Mouse (Mus musculus) C2C12 (cell line): ENCODE measurements around the gene Ankmy2. TPM values are rescaled to one million over a fixed set of nuclear protein-coding genes. Genes with fewer than 3 reads are reported as not detected.
A peak's percentile ranks its signal among the peaks of the same experiment; 100 is the strongest.

Source experiments
- H3K27me3 ChIP-seq: one replicate; pipeline ENCODE4 v1.6.1; 2011; ENCODE audit not compliant: control insufficient read depth, insufficient read depth, insufficient read length
- H3K36me3 ChIP-seq: one replicate; pipeline ENCODE4 v1.6.1; 2011; ENCODE audit not compliant: control insufficient read depth, insufficient read depth
- H3K4me3 ChIP-seq: one replicate; pipeline ENCODE4 v1.5.1; 2011; ENCODE audit warnings: mild to moderate bottlenecking, control low read depth; ENCODE audit not compliant: poor library complexity, insufficient read depth, severe bottlenecking
- H3K79me2 ChIP-seq: one replicate; pipeline ENCODE4 v1.6.1; 2011; ENCODE audit not compliant: control insufficient read depth, insufficient read depth
- H3K79me3 ChIP-seq: one replicate; pipeline ENCODE4 v1.6.1; 2011; ENCODE audit warnings: low read depth, control low read depth
- H3ac ChIP-seq: one replicate; pipeline ENCODE3; 2011; ENCODE audit warnings: low read depth; ENCODE audit not compliant: control insufficient read depth, insufficient read length
- CEBPB ChIP-seq: IDR thresholded peaks from one replicate; pipeline ENCODE4 v1.6.1; 2011; ENCODE audit warnings: low read depth, mild to moderate bottlenecking, control low read depth, moderate library complexity
- CTCF ChIP-seq: IDR thresholded peaks from one replicate; pipeline ENCODE4 v1.5.1; 2011; ENCODE audit not compliant: control insufficient read depth, insufficient read depth, insufficient read length
- FOSL1 ChIP-seq: IDR thresholded peaks from one replicate; pipeline ENCODE4 v1.8.0; 2011; ENCODE audit warnings: mild to moderate bottlenecking, low read length; ENCODE audit not compliant: poor library complexity, insufficient read depth, severe bottlenecking
- MAX ChIP-seq: IDR thresholded peaks from one replicate; pipeline ENCODE4 v1.6.1; 2011; ENCODE audit warnings: mild to moderate bottlenecking, control low read depth
- MYOD1 ChIP-seq: IDR thresholded peaks from one replicate; pipeline ENCODE4 v1.6.1; 2011; ENCODE audit warnings: low read depth; ENCODE audit not compliant: control insufficient read depth, insufficient read length
- MYOG ChIP-seq: IDR thresholded peaks from one replicate; pipeline ENCODE4 v1.6.1; 2011; ENCODE audit not compliant: control insufficient read depth, insufficient read length; ENCODE audit errors: extremely low read depth
- USF1 ChIP-seq: IDR thresholded peaks from one replicate; pipeline ENCODE4 v1.6.1; 2011; ENCODE audit warnings: low read depth, mild to moderate bottlenecking, control low read depth, moderate library complexity
- polyA plus RNA-seq: library from polyadenylated mRNA; unstranded; fragments of >200 nt; fragmentation: generic; extraction: Trizol; gene quantifications from one replicate; pipeline ENCODE4 v1.2.1, GENCODE M21; 2012; ENCODE audit warnings: missing spikeins

The Ankmy2 gene
- polyA plus RNA-seq, 1 experiment = 8.3 TPM

DNA sequence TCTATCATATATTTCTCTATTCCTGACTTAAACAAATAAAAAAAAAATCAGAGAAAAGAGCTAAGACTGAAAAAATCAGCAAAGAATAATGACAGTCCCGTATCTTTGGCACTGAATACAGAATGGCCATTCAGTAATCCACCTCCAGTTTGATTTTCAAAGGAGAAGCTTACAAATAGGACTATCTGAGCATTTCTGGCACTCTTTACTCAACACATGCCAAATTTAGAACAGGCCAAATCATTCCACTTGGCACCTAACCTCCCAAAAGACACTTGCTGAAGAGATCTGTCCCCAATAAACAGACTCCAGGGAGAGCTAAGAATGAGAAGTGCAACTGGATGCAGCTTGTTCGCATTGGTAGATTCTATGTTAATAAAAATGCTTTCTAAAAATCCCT lies 6.6 kb upstream of the Ankmy2 start:
- H3ac ChIP-seq = no peak overlapping the region
- H3K79me2 ChIP-seq = peaks cover 97% of the 10 kb centered on the region
- H3K79me3 ChIP-seq = peaks cover 90% of the 10 kb centered on the region
- peaks cover 9% of the 10 kb centered on the region for H3K36me3 ChIP-seq
- H3K27me3 ChIP-seq = no peaks in the 10 kb centered on the region
- no peak overlapping the region for H3K4me3 ChIP-seq
- TF ChIP-seq CEBPB (no peak), MAX (no peak), CTCF (no peak)

DNA sequence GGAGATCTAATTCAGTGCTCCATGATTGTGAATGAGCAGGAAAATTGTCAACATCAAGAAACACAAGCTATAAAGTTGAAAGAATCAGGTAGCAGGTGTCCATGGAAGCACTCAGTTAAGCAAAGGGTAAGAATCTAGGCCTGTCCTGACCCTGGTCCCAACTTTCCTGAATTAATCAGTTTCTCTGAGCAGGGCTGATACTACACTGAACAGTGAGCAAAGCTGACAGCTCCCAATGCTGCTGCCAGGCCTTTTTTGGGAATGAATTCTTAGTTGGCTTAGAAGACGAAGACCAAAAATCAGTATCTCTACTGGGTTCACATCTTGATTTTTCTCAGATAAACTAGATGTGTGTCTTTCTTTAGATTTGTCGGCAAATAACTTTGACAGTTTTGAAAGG lies 6.2 kb upstream of the Ankmy2 start:
- Histone ChIP-seq H3K27me3 (no peaks in the 10 kb centered on the region), H3K36me3 (peaks cover 9% of the 10 kb centered on the region), H3ac (no peak overlapping the region), H3K4me3 (no peak overlapping the region), H3K79me2 (peaks cover 97% of the 10 kb centered on the region), H3K79me3 (peaks cover 92% of the 10 kb centered on the region)
- TF ChIP-seq MYOG = no peak

DNA sequence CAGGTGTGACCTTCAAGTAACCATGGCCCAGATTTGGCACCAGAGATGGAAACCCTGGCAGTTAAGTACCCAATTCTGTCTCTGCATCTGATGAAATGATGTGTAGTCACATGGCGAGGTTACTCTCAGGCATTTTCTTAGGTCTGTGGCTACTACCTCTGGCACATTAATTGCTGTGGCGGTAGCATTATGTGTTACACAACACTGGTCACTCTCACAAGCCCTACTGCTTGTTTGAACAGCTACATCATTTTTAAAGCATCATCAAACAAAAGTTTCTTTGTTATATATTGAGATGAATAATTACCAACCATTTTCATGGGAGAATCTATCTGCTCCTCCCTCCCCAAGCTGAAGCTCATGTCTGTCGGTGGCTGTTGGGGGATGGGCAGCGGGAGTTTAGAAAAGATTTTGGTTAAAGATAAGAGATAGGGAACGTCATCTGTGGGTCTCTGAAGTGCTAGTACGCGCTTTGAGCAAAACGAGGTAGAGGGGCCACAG lies 1.7 kb upstream of the Ankmy2 start:
- peak overlapping the region; percentile 84 for H3K4me3 ChIP-seq
- H3K36me3 ChIP-seq = no peaks in the 10 kb centered on the region
- peak overlapping the region; percentile 24 for H3ac ChIP-seq
- H3K79me3 ChIP-seq = peaks cover 66% of the 10 kb centered on the region
- peaks cover 86% of the 10 kb centered on the region for H3K79me2 ChIP-seq
- TF ChIP-seq MYOG = no peak
- TF ChIP-seq CTCF = no peak
- no peak for TF ChIP-seq MYOD1
- no peak for TF ChIP-seq FOSL1
- TF ChIP-seq MAX = no peak
- peak; percentile 59 for TF ChIP-seq USF1
- peak; percentile 72 for TF ChIP-seq CEBPB
- no peaks in the 10 kb centered on the region for H3K27me3 ChIP-seq

DNA sequence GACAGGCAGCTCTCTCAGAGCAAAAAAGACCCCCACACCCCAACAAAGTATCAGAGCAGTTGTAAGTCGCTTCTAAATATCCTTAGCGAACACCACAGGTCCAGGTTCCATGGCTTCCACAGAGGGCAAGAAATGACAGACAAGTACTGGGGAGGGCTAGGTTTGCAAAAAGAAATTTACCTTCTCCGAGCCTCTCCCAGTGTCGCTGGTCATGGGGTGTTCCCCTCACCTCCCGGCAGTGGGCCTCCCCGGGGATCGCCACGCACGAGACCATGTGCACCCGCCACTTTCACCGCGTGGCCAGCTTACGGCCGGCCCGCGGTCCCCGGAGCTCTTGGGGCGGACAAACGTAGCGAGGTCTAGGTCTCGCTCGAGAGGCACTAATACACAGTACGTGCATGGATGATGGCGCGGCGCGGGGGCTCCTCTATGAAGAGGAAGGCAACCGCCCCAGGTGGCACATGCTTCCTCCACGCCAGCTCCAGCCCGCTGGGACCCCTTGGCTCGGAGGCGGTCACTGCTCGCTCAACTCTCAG lies 745 bp upstream of the Ankmy2 start:
- peak overlapping the region; percentile 92 for H3ac ChIP-seq
- peak overlapping the region; percentile 84 for H3K4me3 ChIP-seq
- TF ChIP-seq USF1 (no peak), FOSL1 (no peak), MAX (no peak), MYOG (no peak), CTCF (no peak), CEBPB (no peak), MYOD1 (no peak)
- peaks cover 77% of the 10 kb centered on the region for H3K79me2 ChIP-seq
- H3K27me3 ChIP-seq = no peaks in the 10 kb centered on the region
- H3K36me3 ChIP-seq = no peaks in the 10 kb centered on the region
- H3K79me3 ChIP-seq = peaks cover 57% of the 10 kb centered on the region

DNA sequence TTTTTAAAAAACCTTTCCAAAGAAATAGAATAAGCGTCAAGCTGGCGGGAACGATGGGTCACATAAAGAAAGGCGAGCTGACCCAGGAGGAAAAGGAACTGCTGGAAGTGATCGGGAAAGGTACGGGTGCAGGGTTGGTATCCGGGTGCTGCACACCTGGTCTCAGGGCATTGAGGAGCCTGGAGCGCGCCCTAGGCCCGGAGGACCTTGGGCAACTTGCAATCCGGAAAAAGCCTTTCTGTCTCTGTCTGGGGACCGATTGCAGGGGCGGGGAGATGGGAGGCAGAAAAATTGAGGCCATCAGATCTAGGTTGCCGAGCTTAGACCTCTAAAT lies 357 bp downstream of the Ankmy2 start:
- Histone ChIP-seq H3K4me3 (peak overlapping the region; percentile 84), H3ac (peak overlapping the region; percentile 63), H3K27me3 (no peaks in the 10 kb centered on the region), H3K79me2 (peaks cover 69% of the 10 kb centered on the region), H3K36me3 (no peaks in the 10 kb centered on the region), H3K79me3 (peaks cover 53% of the 10 kb centered on the region)
- TF ChIP-seq CTCF (no peak), MAX (no peak), CEBPB (no peak), FOSL1 (no peak), USF1 (no peak), MYOG (no peak), MYOD1 (no peak)

DNA sequence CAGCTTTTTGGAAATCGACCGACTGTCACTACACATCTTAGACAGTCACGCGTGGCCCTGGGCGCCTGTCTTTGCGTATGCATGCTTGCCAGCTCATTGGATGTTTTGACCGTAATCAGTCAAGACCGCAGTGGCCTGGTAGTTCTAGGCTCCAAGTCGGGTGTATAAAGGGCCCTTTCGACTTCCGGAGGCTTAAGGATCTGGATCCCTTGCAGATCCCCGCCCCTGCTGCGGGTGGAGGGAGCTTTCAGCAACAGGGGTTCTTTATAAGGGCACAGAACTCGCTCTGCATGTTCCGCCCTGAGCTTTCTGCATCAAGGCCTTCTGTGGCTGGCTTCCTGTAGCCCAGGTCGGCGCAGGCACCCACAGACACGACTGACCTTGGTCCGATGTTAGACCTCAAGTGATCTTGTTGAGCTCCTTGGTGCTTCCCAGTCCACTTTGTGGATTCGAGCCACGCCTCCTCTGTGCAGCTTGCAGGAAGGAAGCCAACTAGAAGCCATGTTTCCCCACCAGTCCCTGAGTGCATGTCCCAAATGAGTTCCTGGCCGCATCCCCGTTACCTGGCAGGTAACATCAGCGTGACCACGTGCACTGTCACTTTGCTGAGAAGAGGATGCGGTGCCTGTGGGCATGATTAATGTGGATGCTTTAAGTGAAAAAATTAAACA lies 859 bp downstream of the Ankmy2 start, which contains the start of gene Bzw2:
Bzw2 (minus strand) TSS at position 443 of the 671 bp plus-strand sequence.
- no peak for TF ChIP-seq MAX
- Histone ChIP-seq H3K79me2 (peaks cover 67% of the 10 kb centered on the region), H3K4me3 (peak within 1 kb of the TSS; percentile 84), H3ac (peak within 1 kb of the TSS; percentile 63), H3K27me3 (no peaks in the 10 kb centered on the region), H3K79me3 (peaks cover 48% of the 10 kb centered on the region), H3K36me3 (peaks cover 3% of the 10 kb centered on the region)
